ENCODE assay signal across 21 mouse cellular contexts in genomic region chr13:16964823-16965475, GRCm38 (mm10).
DNase-seq lines count a peak whose midpoint lies in the region; ATAC-seq and TF ChIP-seq lines count a peak whose summit lies in the region.
"Had no signal": no experiment of that assay in that cellular context is flagged by ENCODE, and none has a peak within 500 bp of the region (broad histone marks: within the 10 kb centered on the region; RNA-seq: fewer than 3 reads in every experiment).

No protein-coding gene starts in this region.

- H3K9me3 ChIP-seq in forebrain, embryonic 14.5 days (replicated peaks; ENCODE audit: control insufficient read depth, low read length) = no peaks in the 10 kb centered on the region
- no peaks in the 10 kb centered on the region for H3K9me3 ChIP-seq in forebrain, embryonic 11.5 days (ENCODE audit: control insufficient read depth, low read length)
- no peaks in the 10 kb centered on the region for H3K9me3 ChIP-seq in intestine, postnatal 0 days (ENCODE audit: control insufficient read depth)
- H3K9me3 ChIP-seq in intestine, embryonic 15.5 days = no peaks in the 10 kb centered on the region
- H3K9me3 ChIP-seq in lung, postnatal 0 days (ENCODE audit: low read length) = no peaks in the 10 kb centered on the region
- H3K9me3 ChIP-seq: hindbrain, embryonic 13.5 days; kidney, embryonic 15.5 days; midbrain, embryonic 10.5 days; neural tube, embryonic 12.5 days had no signal

- no peak overlapping the region for H3K27ac ChIP-seq in forebrain, embryonic 14.5 days (ENCODE audit: low read depth, low read length)
- no peak overlapping the region for H3K27ac ChIP-seq in forebrain, embryonic 11.5 days (ENCODE audit: low read depth, low read length)
- H3K27ac ChIP-seq in intestine, postnatal 0 days (ENCODE audit: low read depth, low read length) = no peak overlapping the region
- no peak overlapping the region for H3K27ac ChIP-seq in intestine, embryonic 15.5 days
- no peak overlapping the region for H3K27ac ChIP-seq in lung, postnatal 0 days (ENCODE audit: low read length)
- H3K27ac ChIP-seq: hindbrain, embryonic 13.5 days; kidney, embryonic 15.5 days; macrophage; midbrain, embryonic 10.5 days; neural tube, embryonic 12.5 days had no signal

- no peak for TF ChIP-seq POLR2A in lung, adult 2 months (IDR thresholded peaks at IDR 0.05; ENCODE audit: borderline replicate concordance, extremely low read depth, low read depth, low read length)

- H3K9ac ChIP-seq in forebrain, embryonic 14.5 days (ENCODE audit: low read length) = no peak overlapping the region
- H3K9ac ChIP-seq in forebrain, embryonic 11.5 days (ENCODE audit: low read length) = no peak overlapping the region
- no peak overlapping the region for H3K9ac ChIP-seq in intestine, postnatal 0 days (ENCODE audit: low read depth, low read length)
- H3K9ac ChIP-seq in intestine, embryonic 15.5 days = no peak overlapping the region
- no peak overlapping the region for H3K9ac ChIP-seq in lung, postnatal 0 days (replicated peaks; ENCODE audit: low read depth)
- H3K9ac ChIP-seq: hindbrain, embryonic 13.5 days; kidney, embryonic 15.5 days; neural tube, embryonic 12.5 days had no signal

- no peak overlapping the region for H3K4me3 ChIP-seq in forebrain, embryonic 14.5 days (ENCODE audit: low read depth, low read length)
- H3K4me3 ChIP-seq in forebrain, embryonic 11.5 days (ENCODE audit: low read depth, low read length) = no peak overlapping the region
- no peak overlapping the region for H3K4me3 ChIP-seq in intestine, postnatal 0 days (ENCODE audit: low read depth, low read length)
- H3K4me3 ChIP-seq in intestine, embryonic 15.5 days (replicated peaks) = no peak overlapping the region
- H3K4me3 ChIP-seq in lung, postnatal 0 days (ENCODE audit: low read depth, low read length) = no peak overlapping the region
- no peak overlapping the region for H3K4me3 ChIP-seq in lung, adult 2 months (replicated peaks; ENCODE audit: extremely low read depth, low read depth, low read length)
- H3K4me3 ChIP-seq: hindbrain, embryonic 13.5 days; kidney, embryonic 15.5 days; midbrain, embryonic 10.5 days; neural tube, embryonic 12.5 days had no signal

- TF ChIP-seq CTCF in intestine, postnatal 0 days (IDR thresholded peaks at IDR 0.05; ENCODE audit: low read depth) = peak; percentile 40
- TF ChIP-seq CTCF in lung, postnatal 0 days (IDR thresholded peaks at IDR 0.05) = peak; percentile 21; the same call in 1 of the 2 replicates
- no peak for TF ChIP-seq CTCF in lung, adult 2 months (IDR thresholded peaks at IDR 0.05; ENCODE audit: insufficient read depth, low read length)

- DNase-seq in forebrain, embryonic 14.5 days (ENCODE audit: low spot score) = peak; percentile 4
- DNase-seq in forebrain, embryonic 11.5 days (ENCODE audit: low spot score) = no peak
- DNase-seq in lung, postnatal 0 days (ENCODE audit: low spot score) = no peak
- no peak for DNase-seq in lung, adult 2 months
- DNase-seq in urinary bladder, adult 18-20 months (ENCODE audit: low spot score in 2 of 2) = no peak
- DNase-seq: adrenal gland, postnatal 25 days; cerebellum, adult 18-20 months; gastrocnemius, postnatal 36 days; heart, postnatal 14 days; lung, adult 18-20 months; right cerebral cortex, postnatal 4 days had no signal

- no peaks in the 10 kb centered on the region for H3K36me3 ChIP-seq in forebrain, embryonic 14.5 days (ENCODE audit: control insufficient read depth, insufficient read depth, low read length)
- H3K36me3 ChIP-seq in forebrain, embryonic 11.5 days (ENCODE audit: control insufficient read depth, insufficient read depth, low read length) = no peaks in the 10 kb centered on the region
- H3K36me3 ChIP-seq in intestine, postnatal 0 days (ENCODE audit: control insufficient read depth, insufficient read depth) = no peaks in the 10 kb centered on the region
- H3K36me3 ChIP-seq in intestine, embryonic 15.5 days = no peaks in the 10 kb centered on the region
- no peaks in the 10 kb centered on the region for H3K36me3 ChIP-seq in lung, postnatal 0 days (ENCODE audit: insufficient read depth, low read length)
- H3K36me3 ChIP-seq: hindbrain, embryonic 13.5 days; kidney, embryonic 15.5 days; midbrain, embryonic 10.5 days; neural tube, embryonic 12.5 days had no signal

- H3K27me3 ChIP-seq in forebrain, embryonic 14.5 days (replicated peaks; ENCODE audit: control insufficient read depth, insufficient read depth, low read length) = no peaks in the 10 kb centered on the region
- H3K27me3 ChIP-seq in forebrain, embryonic 11.5 days (ENCODE audit: control insufficient read depth, insufficient read depth, low read length) = no peaks in the 10 kb centered on the region
- H3K27me3 ChIP-seq in intestine, postnatal 0 days (replicated peaks; ENCODE audit: control insufficient read depth, insufficient read depth, low read length) = no peaks in the 10 kb centered on the region
- no peaks in the 10 kb centered on the region for H3K27me3 ChIP-seq in intestine, embryonic 15.5 days (replicated peaks)
- H3K27me3 ChIP-seq in lung, postnatal 0 days (replicated peaks; ENCODE audit: insufficient read depth, low read length) = no peaks in the 10 kb centered on the region
- H3K27me3 ChIP-seq: hindbrain, embryonic 13.5 days; kidney, embryonic 15.5 days; neural tube, embryonic 12.5 days had no signal

- no peak for ATAC-seq in forebrain, embryonic 14.5 days
- no peak for ATAC-seq in forebrain, embryonic 11.5 days (replicated peaks; ENCODE audit: low FRiP score)
- ATAC-seq in intestine, postnatal 0 days = no peak
- ATAC-seq in intestine, embryonic 15.5 days = no peak
- ATAC-seq in lung, postnatal 0 days = no peak
- ATAC-seq: CD4-positive, CD25-positive, alpha-beta regulatory T cell, adult 4 months had no signal

- no peaks in the 10 kb centered on the region for H3K4me1 ChIP-seq in forebrain, embryonic 14.5 days (ENCODE audit: control insufficient read depth, insufficient read depth, low read length)
- H3K4me1 ChIP-seq in forebrain, embryonic 11.5 days (replicated peaks; ENCODE audit: control insufficient read depth, insufficient read depth, low read length) = no peaks in the 10 kb centered on the region
- no peaks in the 10 kb centered on the region for H3K4me1 ChIP-seq in intestine, postnatal 0 days (replicated peaks; ENCODE audit: control insufficient read depth, insufficient read depth, low read length)
- no peaks in the 10 kb centered on the region for H3K4me1 ChIP-seq in intestine, embryonic 15.5 days (replicated peaks)
- no peaks in the 10 kb centered on the region for H3K4me1 ChIP-seq in lung, postnatal 0 days (ENCODE audit: insufficient read depth, low read depth, low read length)
- no peaks in the 10 kb centered on the region for H3K4me1 ChIP-seq in lung, adult 2 months (ENCODE audit: control insufficient read depth, insufficient read depth, low read length)
- H3K4me1 ChIP-seq: hindbrain, embryonic 13.5 days; kidney, embryonic 15.5 days; midbrain, embryonic 10.5 days; neural tube, embryonic 12.5 days had no signal

- no peak for TF ChIP-seq EP300 in lung, postnatal 0 days (IDR thresholded peaks at IDR 0.05)

- no peak overlapping the region for H3K4me2 ChIP-seq in forebrain, embryonic 14.5 days (ENCODE audit: low read length)
- no peak overlapping the region for H3K4me2 ChIP-seq in forebrain, embryonic 11.5 days (ENCODE audit: low read depth, low read length, severe bottlenecking)
- no peak overlapping the region for H3K4me2 ChIP-seq in intestine, postnatal 0 days (replicated peaks; ENCODE audit: low read depth)
- H3K4me2 ChIP-seq in intestine, embryonic 15.5 days (replicated peaks) = no peak overlapping the region
- no peak overlapping the region for H3K4me2 ChIP-seq in lung, postnatal 0 days (replicated peaks; ENCODE audit: low read depth, low read length)
- H3K4me2 ChIP-seq: heart, embryonic 11.5 days; hindbrain, embryonic 13.5 days; kidney, embryonic 15.5 days; liver, embryonic 11.5 days; neural tube, embryonic 12.5 days had no signal

- WGBS in forebrain, embryonic 14.5 days = 61% methylated on average over 4 of the region's 4 CpGs
- 66% methylated on average over 4 of the region's 4 CpGs for WGBS in forebrain, embryonic 11.5 days
- 81% methylated on average over 4 of the region's 4 CpGs for WGBS in intestine, postnatal 0 days
- WGBS in intestine, embryonic 15.5 days = 79% methylated on average over 4 of the region's 4 CpGs
- 58% methylated on average over 4 of the region's 4 CpGs for WGBS in lung, postnatal 0 days
- WGBS in lung, adult 2 months = 65% methylated on average over 4 of the region's 4 CpGs
